Mouse (Mus musculus) adrenal gland, postnatal 14 days (tissue): ENCODE measurements around the gene Rhbdd2. TPM values are rescaled to one million over a fixed set of nuclear protein-coding genes. Genes with fewer than 3 reads are reported as not detected.

ENCODE experiments used
- DNase-seq: peaks from one replicate; pipeline ENCODE4 v3.0.0; 2021; ENCODE audit warnings: mixed read lengths
- total RNA-seq: library from RNA; stranded (reverse); gene quantifications from 2 replicates; pipeline ENCODE4 v1.2.3, GENCODE M21; 2021

Rhbdd2 gene
- total RNA-seq, 1 experiment from 2014 or later: 34.8 TPM

GRCm38 (mm10) chr5:135643869-135644268, 11.5 kb downstream of the Rhbdd2 start:
- no peak for DNase-seq

GRCm38 (mm10) chr5:135645330-135645729, 12.9 kb downstream of the Rhbdd2 start:
- DNase-seq: no peak

- no peak for DNase-seq
These were observed 13.6 kb downstream of the Rhbdd2 start for GRCm38 (mm10) chr5:135646038-135646437.

GRCm38 (mm10) chr5:135648461-135649308, 16.3 kb downstream of the Rhbdd2 start:
- DNase-seq: no peak

- no peak for DNase-seq
These were observed 16.9 kb downstream of the Rhbdd2 start for GRCm38 (mm10) chr5:135649309-135649633.

GRCm38 (mm10) chr5:135651536-135651935, 19.1 kb downstream of the Rhbdd2 start:
- no peak for DNase-seq

GRCm38 (mm10) chr5:135653209-135653608, 20.8 kb downstream of the Rhbdd2 start:
- no peak for DNase-seq

GRCm38 (mm10) chr5:135656046-135656445, 23.6 kb downstream of the Rhbdd2 start:
- peak; percentile 30 for DNase-seq

GRCm38 (mm10) chr5:135657128-135657527, 24.7 kb downstream of the Rhbdd2 start:
- no peak for DNase-seq

GRCm38 (mm10) chr5:135657703-135658373, 25.4 kb downstream of the Rhbdd2 start:
- no peak for DNase-seq

GRCm38 (mm10) chr5:135659956-135660355, 27.5 kb downstream of the Rhbdd2 start:
- no peak for DNase-seq

GRCm38 (mm10) chr5:135660535-135660934, 28.1 kb downstream of the Rhbdd2 start:
- peak; percentile 29 for DNase-seq

GRCm38 (mm10) chr5:135666890-135667289, 34.5 kb downstream of the Rhbdd2 start:
- DNase-seq: no peak

GRCm38 (mm10) chr5:135668071-135668470, 35.7 kb downstream of the Rhbdd2 start:
- no peak for DNase-seq

- no peak for DNase-seq
These were observed 37.4 kb downstream of the Rhbdd2 start, which contains the start of gene Por for GRCm38 (mm10) chr5:135669741-135670275. Gene Por (plus strand): TSS chr5:135670033.

GRCm38 (mm10) chr5:135670881-135671280, 38.5 kb downstream of the Rhbdd2 start:
- DNase-seq: no peak

GRCm38 (mm10) chr5:135672509-135672908, 40.1 kb downstream of the Rhbdd2 start:
- DNase-seq: no peak

- DNase-seq: peak; percentile 44
These were observed 40.6 kb downstream of the Rhbdd2 start for GRCm38 (mm10) chr5:135672980-135673379.

- no peak for DNase-seq
These were observed 41.9 kb downstream of the Rhbdd2 start for GRCm38 (mm10) chr5:135674349-135674775.

GRCm38 (mm10) chr5:135674821-135675220, 42.4 kb downstream of the Rhbdd2 start:
- DNase-seq: peak; percentile 92

GRCm38 (mm10) chr5:135676696-135677095, 44.3 kb downstream of the Rhbdd2 start:
- no peak for DNase-seq

GRCm38 (mm10) chr5:135677251-135677650, 44.8 kb downstream of the Rhbdd2 start:
- DNase-seq: no peak

- DNase-seq: peak; percentile 71
These were observed 46.1 kb downstream of the Rhbdd2 start for GRCm38 (mm10) chr5:135678481-135678880.
